Mouse (Mus musculus) heart, embryonic 12.5 days (tissue): Measurements from ENCODE around the gene Zcchc3. TPM values are rescaled to one million over a fixed set of nuclear protein-coding genes. Genes with fewer than 3 reads are reported as not detected.

ENCODE experiments used
- ATAC-seq: fragments of 200-750 bp; cut with Nextera tagmentation; 2 replicates; pipeline ENCODE4 v1.8.0; 2017; ENCODE audit warnings: moderate TSS enrichment, moderate library complexity; ENCODE audit not compliant: insufficient number of reproducible peaks, low FRiP score
- H3K27ac ChIP-seq: fragments of 300-500 bp; sonication (generic); 2 replicates; pipeline ENCODE4 v1.5.1; 2016; ENCODE audit warnings: mild to moderate bottlenecking, moderate library complexity; ENCODE audit not compliant: poor library complexity, severe bottlenecking
- H3K27me3 ChIP-seq: fragments of 300-500 bp; sonication (generic); replicated peaks from 2 replicates; pipeline ENCODE4 v1.6.1; 2016; ENCODE audit warnings: mild to moderate bottlenecking, moderate library complexity
- H3K36me3 ChIP-seq: fragments of 300-500 bp; sonication (generic); 2 replicates; pipeline ENCODE4 v1.6.1; 2016; ENCODE audit warnings: mild to moderate bottlenecking, moderate library complexity
- H3K4me1 ChIP-seq: fragments of 300-500 bp; sonication (generic); replicated peaks from 2 replicates; pipeline ENCODE4 v1.6.1; 2016; ENCODE audit warnings: mild to moderate bottlenecking
- H3K4me2 ChIP-seq: fragments of 300-500 bp; sonication (generic); 2 replicates; pipeline ENCODE4 v1.6.1; 2016; ENCODE audit warnings: mild to moderate bottlenecking, moderate library complexity
- H3K4me3 ChIP-seq: fragments of 300-500 bp; sonication (generic); 2 replicates; pipeline ENCODE4 v1.5.1; 2016; ENCODE audit warnings: mild to moderate bottlenecking
- H3K9ac ChIP-seq: fragments of 300-500 bp; sonication (generic); 2 replicates; pipeline ENCODE4 v1.6.1; 2016; ENCODE audit warnings: mild to moderate bottlenecking, moderate library complexity
- H3K9me3 ChIP-seq: fragments of 300-500 bp; sonication (generic); replicated peaks from 2 replicates; pipeline ENCODE4 v1.6.1; 2016; ENCODE audit warnings: mild to moderate bottlenecking, moderate library complexity
- WGBS: fragments of 180-500 bp; shearing (Covaris S2); methylation state at CpG from one replicate; pipeline ENCODE4 v1.1.7; 2016; 5-methylcytosine and 5-hydroxymethylcytosine counted together
- polyA plus RNA-seq: library from polyadenylated mRNA; unstranded; fragments of >200 nt; fragmentation: Nextera tagmentation; extraction: Ambion mirVana; gene quantifications from 2 replicates; pipeline ENCODE4 v1.2.1, GENCODE M21; 2016

The Zcchc3 gene
- polyA plus RNA-seq, 1 experiment from 2014 or later: 61.4 TPM

GRCm38 (mm10) chr2:152363245-152364147 is 51.3 kb downstream of the Zcchc3 start:
- Histone ChIP-seq H3K4me1 (peaks cover 28% of the 10 kb centered on the region), H3K36me3 (no peaks in the 10 kb centered on the region), H3K9me3 (0 out of 2 replicates have a peak, but pooled peaks cover 1% of the 10 kb centered on the region), H3K4me2 (peak overlapping the region; percentile 56), H3K27ac (peak overlapping the region; percentile 76), H3K27me3 (no peaks in the 10 kb centered on the region), H3K4me3 (peak overlapping the region; percentile 22), H3K9ac (peak overlapping the region; percentile 40; the same call in 1 of the 2 replicates)
- WGBS: 11% methylated on average over 17 of the region's 17 CpGs
- peak; percentile 71 for ATAC-seq

Other genes starting within 250 kb of the Zcchc3 start
- gene Csnk2a1, start 188.2 kb downstream of the Zcchc3 start, polyA plus RNA-seq: 63.2 and 69.2 TPM in 2 replicates
- 33.6 and 37.5 TPM in 2 replicates for gene Tbc1d20, start 121.2 kb downstream of the Zcchc3 start, polyA plus RNA-seq
- gene Rbck1, start 82.4 kb downstream of the Zcchc3 start, polyA plus RNA-seq: 65.3 and 68.9 TPM in 2 replicates
- gene Trib3, start 71.0 kb downstream of the Zcchc3 start, polyA plus RNA-seq: 8.5 and 10.1 TPM in 2 replicates
- 3.4 and 3.8 TPM in 2 replicates for gene Nrsn2, start 38.4 kb downstream of the Zcchc3 start, polyA plus RNA-seq
- 11.5 TPM in 2 replicates for gene Sox12, start 17.0 kb downstream of the Zcchc3 start, polyA plus RNA-seq
- 1.7 and 2.1 TPM in 2 replicates for gene 6820408C15Rik, start 560 bp upstream of the Zcchc3 start, polyA plus RNA-seq
- gene Defb23, start 49.6 kb upstream of the Zcchc3 start, polyA plus RNA-seq: not detected in 2 replicates
- not detected in 2 replicates for gene Defb20, start 62.0 kb upstream of the Zcchc3 start, polyA plus RNA-seq
- not detected in 2 replicates for gene Defb22, start 75.1 kb upstream of the Zcchc3 start, polyA plus RNA-seq
- not detected in 2 replicates for gene Defb26, start 96.7 kb upstream of the Zcchc3 start, polyA plus RNA-seq
- gene Defb28, start 103.2 kb upstream of the Zcchc3 start, polyA plus RNA-seq: not detected in 2 replicates
- gene Defb29, start 125.1 kb upstream of the Zcchc3 start, polyA plus RNA-seq: not detected in 2 replicates
- gene Gm17416, start 154.3 kb upstream of the Zcchc3 start, polyA plus RNA-seq: not detected in 2 replicates
- not detected in 2 replicates for gene Defb21, start 157.7 kb upstream of the Zcchc3 start, polyA plus RNA-seq
- gene Defb19, start 165.3 kb upstream of the Zcchc3 start, polyA plus RNA-seq: 0.88 and 0.98 TPM in 2 replicates
- not detected in 2 replicates for gene Defb45, start 184.4 kb upstream of the Zcchc3 start, polyA plus RNA-seq
- gene Defb36, start 189.3 kb upstream of the Zcchc3 start, polyA plus RNA-seq: not detected in 2 replicates
- gene Defb25, start 208.0 kb upstream of the Zcchc3 start, polyA plus RNA-seq: not detected in 2 replicates
- gene Rem1, start 211.9 kb upstream of the Zcchc3 start, polyA plus RNA-seq: 9.5 and 10.1 TPM in 2 replicates